Mouse (Mus musculus) adrenal gland, postnatal 10 days (tissue): ENCODE measurements around the gene Creg1. TPM values are rescaled to one million over a fixed set of nuclear protein-coding genes. Genes with fewer than 3 reads are reported as not detected.

ENCODE experiments used
- total RNA-seq, 2 experiments: library from RNA; stranded (reverse); gene quantifications; 2 replicates each; pipeline ENCODE4 v1.2.3; 2021

The Creg1 gene
- total RNA-seq, 2 experiments from 2014 or later: 51.2 TPM

Other genes with a start within 250 kb of the Creg1 start
- gene Mpzl1, start 129.2 kb upstream of the Creg1 start, total RNA-seq: 10 to 100 TPM; 46.1 to 56.6 TPM
- 10 to 100 TPM; 27.8 to 32.6 TPM for gene Rcsd1, start 54.0 kb upstream of the Creg1 start, total RNA-seq
- gene Cd247, start 24.9 kb downstream of the Creg1 start, total RNA-seq: 1 to 10 TPM; 3.2 to 4.5 TPM
- 10 to 100 TPM; 11.3 to 17.5 TPM for gene Pou2f1, start 238.9 kb downstream of the Creg1 start, total RNA-seq